ENCODE assay signal across 19 mouse cellular contexts in genomic region chr3:62464276-62464675, GRCm38 (mm10). TPM values are rescaled to one million over a fixed set of nuclear protein-coding genes. Genes with fewer than 3 reads are reported as not detected.
A peak's percentile ranks its signal among the peaks of the same experiment; 100 is the strongest.
DNase-seq lines count a peak whose midpoint lies in the region; ATAC-seq and TF ChIP-seq lines count a peak whose summit lies in the region.
"Had no signal": no experiment of that assay in that cellular context is flagged by ENCODE, and none has a peak within 500 bp of the region (broad histone marks: within the 10 kb centered on the region; RNA-seq: fewer than 3 reads in every experiment).

No protein-coding gene starts in this region.

- peaks cover 16% of the 10 kb centered on the region; the same call in 1 of the 2 replicates for H3K4me1 ChIP-seq in liver, embryonic 12.5 days
- H3K4me1 ChIP-seq in liver, postnatal 0 days (ENCODE audit: insufficient read depth), result no peaks in the 10 kb centered on the region
- H3K4me1 ChIP-seq in liver, embryonic 13.5 days (replicated peaks), result peaks cover 7% of the 10 kb centered on the region
- H3K4me1 ChIP-seq: embryonic facial prominence, embryonic 10.5 days; forebrain, embryonic 13.5 days; heart, embryonic 12.5 days; hindbrain, embryonic 10.5 days; hindbrain, embryonic 15.5 days had no signal

- TF ChIP-seq CTCF in liver, postnatal 0 days (IDR thresholded peaks at IDR 0.05; ENCODE audit: low read depth), result no peak

- DNase-seq in liver, postnatal 0 days, result no peak
- peak; percentile 3 for DNase-seq in c-Kit-positive CD71-positive TER-119-positive erythroid progenitor cells, embryonic 14.5 days (ENCODE audit: low spot score)
- no peak for DNase-seq in liver, embryonic 13.5 days
- no peak for DNase-seq in embryo, embryonic 10.5 days (ENCODE audit: low spot score)
- DNase-seq in thymus, postnatal 0 days (ENCODE audit: low spot score), result no peak
- no peak for DNase-seq in cerebellum, postnatal 36 days
- DNase-seq: adrenal gland, adult 8-10 months; cerebellum, adult 11-12 months; cerebellum, adult 9-10 months; cerebellum, postnatal 25 days; gastrocnemius, adult 2 months; gastrocnemius, postnatal 25 days had no signal

- H3K4me2 ChIP-seq in liver, embryonic 12.5 days, result no peak overlapping the region
- H3K4me2 ChIP-seq in liver, postnatal 0 days (ENCODE audit: low read depth, low read length), result no peak overlapping the region
- no peak overlapping the region for H3K4me2 ChIP-seq in liver, embryonic 13.5 days
- H3K4me2 ChIP-seq: forebrain, embryonic 13.5 days; heart, embryonic 12.5 days; hindbrain, embryonic 15.5 days had no signal

- ATAC-seq in liver, embryonic 12.5 days, result peak; percentile 71
- no peak for ATAC-seq in liver, postnatal 0 days
- peak; percentile 26; the same call in 1 of the 2 replicates for ATAC-seq in liver, embryonic 13.5 days (ENCODE audit: low read depth)
- ATAC-seq: forebrain, embryonic 13.5 days had no signal

- H3K27ac ChIP-seq in liver, embryonic 12.5 days, result no peak overlapping the region
- no peak overlapping the region for H3K27ac ChIP-seq in liver, postnatal 0 days (ENCODE audit: low read depth)
- H3K27ac ChIP-seq in liver, embryonic 13.5 days, result no peak overlapping the region
- H3K27ac ChIP-seq: embryonic facial prominence, embryonic 10.5 days; forebrain, embryonic 13.5 days; gastrocnemius, adult 2 months; hindbrain, embryonic 10.5 days; hindbrain, embryonic 15.5 days had no signal

- no peak for TF ChIP-seq EP300 in liver, postnatal 0 days (IDR thresholded peaks at IDR 0.05; ENCODE audit: low read depth)

- H3K27me3 ChIP-seq in liver, embryonic 12.5 days (replicated peaks), result no peaks in the 10 kb centered on the region
- H3K27me3 ChIP-seq in liver, postnatal 0 days (ENCODE audit: insufficient read depth, low read length), result no peaks in the 10 kb centered on the region
- no peaks in the 10 kb centered on the region for H3K27me3 ChIP-seq in liver, embryonic 13.5 days
- H3K27me3 ChIP-seq: CH12.LX; forebrain, embryonic 13.5 days; heart, embryonic 12.5 days; hindbrain, embryonic 15.5 days had no signal

- peaks cover 69% of the 10 kb centered on the region for H3K36me3 ChIP-seq in liver, embryonic 12.5 days
- peaks cover 43% of the 10 kb centered on the region for H3K36me3 ChIP-seq in liver, postnatal 0 days (replicated peaks; ENCODE audit: insufficient read depth, low read length)
- H3K36me3 ChIP-seq in liver, embryonic 13.5 days, result peaks cover 62% of the 10 kb centered on the region

- no peak overlapping the region for H3K4me3 ChIP-seq in liver, embryonic 12.5 days
- no peak overlapping the region for H3K4me3 ChIP-seq in liver, postnatal 0 days (ENCODE audit: low read depth, low read length)
- H3K4me3 ChIP-seq in liver, embryonic 13.5 days (replicated peaks), result no peak overlapping the region
- H3K4me3 ChIP-seq: embryonic facial prominence, embryonic 10.5 days; forebrain, embryonic 13.5 days; gastrocnemius, adult 2 months; heart, embryonic 12.5 days; hindbrain, embryonic 10.5 days; hindbrain, embryonic 15.5 days had no signal

- no peaks in the 10 kb centered on the region for H3K9me3 ChIP-seq in liver, embryonic 12.5 days (replicated peaks)
- H3K9me3 ChIP-seq in liver, postnatal 0 days (ENCODE audit: low read length), result no peaks in the 10 kb centered on the region
- H3K9me3 ChIP-seq in liver, embryonic 13.5 days (replicated peaks), result no peaks in the 10 kb centered on the region
- H3K9me3 ChIP-seq: embryonic facial prominence, embryonic 10.5 days; forebrain, embryonic 13.5 days; heart, embryonic 12.5 days; hindbrain, embryonic 10.5 days; hindbrain, embryonic 15.5 days had no signal

- 35% methylated on average over 3 of the region's 3 CpGs for WGBS in liver, embryonic 12.5 days (ENCODE audit: insufficient replicate concordance)
- 40% methylated on average over 3 of the region's 3 CpGs for WGBS in liver, postnatal 0 days (ENCODE audit: insufficient replicate concordance)
- WGBS in liver, embryonic 13.5 days (ENCODE audit: insufficient replicate concordance), result 38% methylated on average over 3 of the region's 3 CpGs

- no peak overlapping the region for H3K9ac ChIP-seq in liver, embryonic 12.5 days
- H3K9ac ChIP-seq in liver, postnatal 0 days (replicated peaks), result no peak overlapping the region
- no peak overlapping the region for H3K9ac ChIP-seq in liver, embryonic 13.5 days
- H3K9ac ChIP-seq: forebrain, embryonic 13.5 days; heart, embryonic 12.5 days; hindbrain, embryonic 15.5 days had no signal

RNA-seq across cellular contexts. Expression of gene Dhx36, which starts 42.5 kb away (rescaled TPM):
- polyA plus RNA-seq in liver, embryonic 12.5 days (2016; fragmentation: Nextera tagmentation; extraction: Ambion mirVana), result 20.3 and 21.5 TPM in 2 replicates
- polyA plus RNA-seq in liver, postnatal 0 days (2015; fragmentation: Nextera tagmentation; extraction: Ambion mirVana), result 12.0 and 12.4 TPM in 2 replicates
- 12.4 and 13.7 TPM in 2 replicates for polyA plus RNA-seq in liver, embryonic 13.5 days (2015; fragmentation: Nextera tagmentation; extraction: Ambion mirVana)
- polyA plus RNA-seq in thymus, postnatal 0 days (2015; fragmentation: Nextera tagmentation; extraction: Ambion mirVana), result 25.3 and 30.6 TPM in 2 replicates
